Mouse (Mus musculus) kidney, postnatal 14 days (tissue): ENCODE results near the gene Psmb8.

Experiments
- DNase-seq: peaks from one replicate; pipeline ENCODE4 v3.0.0; 2022; ENCODE audit warnings: mixed read lengths

Psmb8 gene

DNA sequence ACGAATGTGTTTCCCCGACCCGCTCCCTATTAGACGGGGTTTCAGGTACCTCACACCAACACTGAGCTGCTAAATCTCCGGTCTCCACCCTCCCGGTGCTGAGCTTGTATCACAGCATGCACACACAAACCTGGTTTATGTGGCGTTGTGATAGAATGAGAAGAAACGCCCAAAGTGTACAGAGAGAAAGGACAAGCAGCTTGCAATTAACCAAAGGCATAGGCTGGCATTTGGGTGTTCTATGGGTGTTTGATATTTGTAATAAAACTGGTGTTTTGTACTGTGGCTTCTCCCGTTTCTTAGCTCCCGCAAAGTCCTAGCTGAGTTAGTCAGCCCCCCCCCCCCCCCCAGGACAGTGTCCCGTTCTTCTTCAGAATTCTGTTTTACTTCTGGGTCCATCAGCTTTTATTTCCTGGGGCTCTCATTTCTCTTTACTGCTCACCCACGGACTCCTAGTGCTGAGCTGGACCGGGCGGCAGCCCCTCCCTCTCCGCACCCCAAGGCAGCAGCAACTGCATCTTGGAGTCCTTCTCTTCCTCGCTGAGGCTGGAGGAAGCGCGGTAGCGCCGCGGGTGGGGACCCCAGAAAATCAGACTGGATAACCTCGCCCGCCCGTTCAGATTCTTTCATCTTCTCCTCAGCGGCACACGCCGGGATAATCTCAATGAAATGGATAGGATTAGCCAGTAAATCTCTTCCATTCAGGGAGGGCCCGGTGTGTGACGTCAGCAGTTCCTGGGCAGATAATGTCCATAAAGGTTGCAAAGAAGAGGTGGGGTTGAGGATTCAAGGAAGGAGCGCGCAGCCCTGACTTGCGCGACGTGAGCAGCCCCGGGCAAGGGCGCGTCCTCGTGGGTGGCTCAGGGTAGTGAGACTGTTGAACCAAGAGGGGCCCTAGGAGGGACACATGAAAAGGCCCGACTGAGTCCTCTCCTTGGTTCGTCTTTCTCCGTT, at the start of gene Psmb8:
Gene Psmb8, plus strand, starts transcription at position 781 of the 954 bp plus-strand sequence.
- DNase-seq, result peak; percentile 93

DNA sequence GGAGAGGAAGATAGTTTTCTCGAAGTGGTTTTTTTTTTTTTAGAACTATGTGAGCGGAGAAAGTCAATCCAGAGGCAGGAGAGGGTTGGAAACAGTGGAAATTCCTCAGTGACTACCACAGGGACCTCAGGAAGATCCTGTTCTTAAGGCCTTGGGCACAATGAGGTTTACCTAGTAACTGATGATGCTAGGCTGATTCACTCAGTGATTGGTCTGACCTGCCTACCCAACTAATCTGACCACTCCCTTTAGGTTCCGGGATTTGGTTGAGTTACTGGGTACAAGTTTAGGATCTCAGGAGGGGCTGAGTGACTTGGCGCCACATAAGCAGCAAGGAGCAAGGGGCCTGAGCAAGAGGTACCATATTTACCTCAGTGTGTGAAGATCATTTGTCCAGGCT, 44.6 kb upstream of the Psmb8 start, which contains the start of gene H2-DMb1:
Gene H2-DMb1, plus strand, starts transcription at position 150 of the 400 bp plus-strand sequence.
- peak; percentile 81 for DNase-seq

DNA sequence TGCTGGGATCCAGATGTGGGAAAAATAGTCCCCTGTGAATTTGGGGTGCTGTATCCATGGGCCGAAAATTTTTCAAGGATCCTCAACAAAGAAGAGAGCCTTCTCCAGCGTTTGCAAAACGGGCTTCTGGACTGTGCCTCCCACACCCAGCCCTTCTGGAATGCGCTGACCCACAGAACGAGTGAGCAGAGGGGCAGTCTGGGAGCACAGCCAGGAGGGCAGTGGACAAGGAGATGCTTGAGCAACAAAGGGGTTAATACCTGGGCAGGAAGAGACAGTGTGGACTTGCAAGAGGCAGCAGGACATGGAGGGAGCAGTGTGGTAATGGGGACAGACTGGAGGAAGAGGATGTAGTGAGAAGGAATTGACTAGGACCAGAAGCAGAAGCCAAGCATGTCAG, 42.0 kb upstream of the Psmb8 start:
- peak; percentile 41 for DNase-seq

DNA sequence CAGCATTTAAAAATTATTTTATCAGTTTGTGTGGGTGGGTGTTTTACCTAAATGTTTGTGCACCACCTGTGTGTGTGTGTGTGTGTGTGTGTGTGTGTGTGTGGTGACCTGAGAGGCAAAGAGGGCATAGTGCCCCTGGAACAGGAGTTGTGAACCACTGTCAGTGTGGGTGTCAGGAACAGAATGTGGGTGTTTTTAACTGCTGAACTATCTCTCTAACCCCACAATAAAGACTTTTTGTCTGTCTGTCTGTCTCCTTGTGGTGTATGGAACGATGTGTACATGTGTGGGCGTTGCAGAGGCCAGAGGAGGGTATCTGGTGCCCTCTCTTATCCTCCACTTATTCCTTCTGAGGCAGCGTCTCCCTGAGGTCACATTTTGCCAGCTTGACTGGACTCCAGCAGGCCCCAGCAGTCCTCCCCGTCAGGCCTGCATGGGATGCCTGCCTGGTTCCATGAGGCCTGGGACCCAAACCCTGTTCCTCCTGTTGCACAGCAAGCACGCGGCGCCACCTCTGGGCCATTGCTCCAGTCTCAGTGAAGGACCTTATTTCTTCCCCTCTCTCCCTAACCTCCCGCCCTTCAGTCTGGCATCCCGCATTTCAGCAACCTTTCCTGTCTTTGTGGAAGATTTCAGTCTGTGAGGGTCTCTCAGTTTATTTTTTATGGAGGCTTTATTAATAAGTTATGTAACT, 33.2 kb upstream of the Psmb8 start:
- DNase-seq, result no peak

DNA sequence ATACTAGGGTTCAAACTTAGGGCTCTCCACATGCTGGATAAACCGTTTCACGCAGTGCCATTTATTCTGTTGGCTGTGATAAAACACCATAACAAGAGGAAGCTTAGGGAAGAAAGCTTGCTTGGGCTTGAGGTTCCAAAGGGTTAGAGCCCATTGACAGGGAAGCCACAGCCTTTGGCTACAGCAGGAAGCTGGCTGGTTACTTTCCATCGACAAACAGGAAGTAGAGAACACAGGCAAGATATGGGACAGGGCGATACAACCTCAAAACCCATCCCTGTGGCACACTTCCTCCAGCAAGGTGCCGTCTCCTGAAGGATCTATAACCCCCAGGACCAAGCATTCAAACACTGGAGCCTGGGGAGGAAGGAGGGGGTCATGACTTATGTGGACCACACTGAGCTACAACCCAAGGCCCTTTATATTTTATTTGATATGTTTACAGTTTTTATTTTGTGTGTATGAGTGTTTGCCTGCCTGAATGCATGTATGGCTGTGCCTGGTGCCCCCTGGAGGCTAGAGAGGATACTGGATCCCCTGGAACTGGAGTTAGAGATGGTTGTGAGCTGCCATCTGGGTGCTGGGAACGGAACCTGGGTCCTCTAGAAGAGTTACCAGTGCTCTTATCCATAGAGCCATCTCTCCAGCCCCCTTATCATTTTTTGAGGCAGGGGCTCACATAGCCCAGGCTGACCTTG, 32.3 kb upstream of the Psmb8 start:
- DNase-seq, result no peak

DNA sequence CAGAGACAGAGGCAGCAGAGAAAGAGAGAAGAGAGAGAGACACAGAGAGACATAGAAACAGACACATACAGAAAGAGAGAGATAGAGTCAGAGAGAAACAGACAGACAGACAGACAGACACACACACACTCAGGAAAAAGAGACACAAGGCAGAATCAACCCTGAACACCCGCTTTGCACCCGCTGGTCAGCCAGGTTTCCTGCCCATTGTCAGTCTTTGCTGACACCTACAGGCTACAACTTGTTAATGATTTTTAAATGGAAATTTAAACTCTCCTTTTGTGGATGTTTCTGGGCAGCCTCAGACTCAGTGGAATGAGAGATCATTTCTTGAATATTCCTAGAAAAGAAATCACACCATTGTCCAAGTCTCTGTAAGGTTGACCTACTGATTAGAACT, 28.2 kb upstream of the Psmb8 start:
- DNase-seq, result peak; percentile 50

DNA sequence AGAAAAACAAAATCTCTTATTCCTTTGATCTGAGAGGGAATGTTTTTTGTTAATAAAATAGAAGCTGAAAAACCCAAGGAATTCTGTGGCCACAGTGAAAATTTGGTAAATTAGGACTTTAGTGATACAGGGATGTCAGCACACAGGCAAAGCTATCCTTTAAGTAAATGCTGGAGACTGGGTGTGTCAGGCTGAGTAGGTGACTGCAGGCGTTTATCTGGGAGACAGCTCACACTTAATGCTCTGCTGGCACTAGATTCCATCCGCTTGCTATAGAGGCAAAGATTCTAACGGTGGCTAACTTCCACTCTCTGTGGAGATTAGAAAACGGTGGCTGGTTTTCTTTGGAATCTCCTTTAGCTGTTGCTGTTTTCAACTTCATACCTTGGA, 27.0 kb upstream of the Psmb8 start:
- no peak for DNase-seq

DNA sequence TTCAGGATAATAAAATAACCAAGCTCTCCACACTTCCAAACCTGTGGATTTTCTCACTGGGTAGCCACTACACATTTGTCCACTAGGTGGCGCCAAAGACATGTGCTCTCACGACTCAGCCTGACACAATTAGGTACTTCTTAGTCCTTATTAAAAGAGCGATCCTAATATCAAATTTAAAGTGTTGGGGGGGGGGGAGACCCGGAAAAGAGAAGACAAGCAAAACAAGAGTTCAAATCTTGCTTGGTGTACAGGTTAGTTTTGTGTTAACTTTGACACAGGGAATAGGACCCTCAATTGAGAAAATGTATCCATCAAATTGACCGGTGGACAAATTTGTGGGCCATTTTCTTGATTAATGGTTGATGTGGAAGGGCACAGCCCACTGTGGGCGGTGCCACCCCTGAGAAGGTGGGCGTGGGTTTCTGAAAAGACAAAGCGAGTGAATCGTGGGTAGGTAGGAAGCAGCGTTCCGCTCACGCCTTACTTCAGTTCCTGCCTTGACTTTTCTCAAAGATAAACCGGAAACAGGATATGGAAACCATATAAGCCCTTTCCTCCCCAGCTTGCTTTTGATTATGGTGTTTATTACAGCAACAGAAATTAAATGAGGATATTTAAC, 26.5 kb upstream of the Psmb8 start:
- peak; percentile 88 for DNase-seq

DNA sequence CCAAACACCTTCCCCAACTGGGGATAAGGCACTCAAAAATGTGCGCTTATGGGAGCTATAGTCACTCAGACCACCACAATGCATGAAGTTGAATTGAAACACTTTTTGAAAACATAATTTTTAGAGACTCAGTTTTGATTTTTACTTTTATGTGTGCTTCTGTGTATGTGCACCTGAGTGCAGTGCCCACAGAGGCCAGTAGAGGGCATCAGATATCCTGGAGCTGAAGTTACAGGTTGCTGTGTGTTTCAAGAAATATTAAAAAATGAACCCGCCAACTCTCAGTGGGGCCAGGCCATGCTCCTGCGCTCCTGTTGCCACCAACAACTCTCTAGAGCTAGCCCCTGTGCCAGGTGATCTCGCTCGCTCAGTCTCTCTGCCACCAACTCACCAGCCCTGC, 25.0 kb upstream of the Psmb8 start:
- DNase-seq, result no peak

DNA sequence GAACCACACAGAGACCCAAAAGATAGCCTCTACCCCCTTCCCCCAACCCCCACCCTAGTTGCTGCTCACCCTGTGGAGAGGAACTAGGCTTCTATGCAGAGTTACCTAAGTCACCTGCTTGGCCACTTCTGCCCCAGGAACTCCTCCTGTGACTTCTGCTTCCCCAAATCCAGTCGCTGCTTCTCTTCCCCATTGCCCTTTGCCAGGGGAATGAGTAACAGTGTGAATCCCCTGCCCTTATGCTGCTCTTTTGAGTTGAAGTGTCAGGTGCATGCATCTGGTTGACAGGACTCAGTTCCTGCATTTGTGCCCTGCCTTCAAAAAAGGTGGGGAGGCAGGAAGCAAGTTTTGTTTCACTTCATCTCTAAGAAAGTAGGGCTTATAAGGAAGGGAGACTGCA, 23.4 kb upstream of the Psmb8 start:
- DNase-seq, result no peak

DNA sequence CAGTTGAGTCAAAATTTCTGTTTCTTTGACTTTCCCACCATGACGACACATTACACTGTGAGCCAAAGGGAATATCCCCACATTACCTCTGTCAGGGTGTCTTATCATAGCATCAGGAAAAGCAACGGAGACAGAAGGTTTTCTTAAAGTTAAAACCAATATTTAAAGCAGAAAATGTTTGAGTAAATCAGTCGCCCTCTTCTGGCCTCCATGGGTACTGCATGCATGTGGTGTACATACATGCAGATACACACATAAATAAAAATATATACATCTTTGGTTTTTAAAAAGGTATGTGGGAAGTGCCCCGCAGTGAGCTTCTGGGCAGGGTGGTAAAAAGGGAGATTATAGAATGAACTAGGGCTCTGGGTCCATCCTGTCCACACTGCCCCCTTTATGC, 20.3 kb upstream of the Psmb8 start:
- DNase-seq, result no peak

DNA sequence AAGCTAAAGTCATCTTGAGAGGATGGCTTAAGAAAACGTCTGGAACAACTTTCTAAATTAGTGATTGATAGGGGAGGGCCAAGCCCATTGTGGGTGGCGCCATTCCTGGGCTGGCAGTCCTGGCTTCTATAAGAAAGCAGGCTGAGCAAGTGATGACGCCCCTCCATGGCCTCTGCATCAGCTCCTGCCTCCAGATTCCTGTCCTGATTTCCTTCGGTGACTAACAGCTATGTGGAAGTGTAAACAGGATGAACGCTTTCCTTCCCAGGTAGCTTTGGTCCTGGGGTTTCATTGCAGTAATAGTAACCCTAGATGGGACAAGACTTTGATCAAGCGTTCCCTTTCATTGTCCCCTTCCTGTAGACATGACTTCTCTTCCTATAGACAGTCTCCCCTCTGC, 18.5 kb upstream of the Psmb8 start:
- no peak for DNase-seq

DNA sequence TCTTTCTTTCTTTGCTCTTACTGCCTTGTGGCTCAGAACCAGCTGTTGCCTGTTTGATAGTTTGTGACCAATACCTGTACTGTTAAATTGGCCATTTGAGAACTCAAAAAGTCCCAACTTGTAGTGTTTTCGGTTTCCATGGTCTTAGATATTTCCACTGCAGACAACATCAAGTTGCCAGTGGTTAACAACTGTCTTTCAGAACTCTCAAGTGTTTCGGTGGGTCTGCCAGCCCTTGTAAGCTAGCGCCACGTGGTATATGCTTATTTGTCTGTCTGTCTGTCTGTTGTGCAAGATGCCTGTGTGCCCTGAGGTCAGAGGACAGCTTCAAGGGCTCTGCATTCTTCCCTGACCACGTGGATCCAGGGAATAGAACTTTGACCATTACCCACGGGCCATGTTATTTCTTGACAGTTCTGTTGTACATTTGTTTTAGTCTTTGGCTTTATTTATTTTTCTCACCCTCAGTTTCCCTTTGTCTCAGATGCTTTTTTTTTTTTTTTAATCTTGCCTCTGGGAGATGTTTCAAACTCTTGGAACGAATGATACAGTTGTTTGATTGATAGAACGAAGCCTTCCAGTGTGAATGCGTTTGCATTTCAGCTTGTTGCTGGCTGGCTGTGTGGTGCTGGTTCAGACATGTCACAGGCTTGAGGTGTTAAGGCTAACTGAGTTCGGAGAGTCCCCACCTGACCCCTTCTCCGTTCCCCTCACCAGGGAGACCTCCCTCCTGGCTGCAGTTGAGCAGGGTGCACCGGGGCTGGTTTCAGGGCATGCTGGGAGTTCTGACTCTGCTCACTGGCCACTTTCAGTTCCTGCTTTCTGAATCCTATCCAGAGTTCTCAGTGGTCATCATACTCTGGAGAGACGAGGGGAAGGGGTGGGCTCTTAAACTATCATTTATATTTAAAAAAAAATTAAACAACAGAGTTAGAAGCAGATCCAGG, 17.3 kb upstream of the Psmb8 start:
- DNase-seq, result no peak

DNA sequence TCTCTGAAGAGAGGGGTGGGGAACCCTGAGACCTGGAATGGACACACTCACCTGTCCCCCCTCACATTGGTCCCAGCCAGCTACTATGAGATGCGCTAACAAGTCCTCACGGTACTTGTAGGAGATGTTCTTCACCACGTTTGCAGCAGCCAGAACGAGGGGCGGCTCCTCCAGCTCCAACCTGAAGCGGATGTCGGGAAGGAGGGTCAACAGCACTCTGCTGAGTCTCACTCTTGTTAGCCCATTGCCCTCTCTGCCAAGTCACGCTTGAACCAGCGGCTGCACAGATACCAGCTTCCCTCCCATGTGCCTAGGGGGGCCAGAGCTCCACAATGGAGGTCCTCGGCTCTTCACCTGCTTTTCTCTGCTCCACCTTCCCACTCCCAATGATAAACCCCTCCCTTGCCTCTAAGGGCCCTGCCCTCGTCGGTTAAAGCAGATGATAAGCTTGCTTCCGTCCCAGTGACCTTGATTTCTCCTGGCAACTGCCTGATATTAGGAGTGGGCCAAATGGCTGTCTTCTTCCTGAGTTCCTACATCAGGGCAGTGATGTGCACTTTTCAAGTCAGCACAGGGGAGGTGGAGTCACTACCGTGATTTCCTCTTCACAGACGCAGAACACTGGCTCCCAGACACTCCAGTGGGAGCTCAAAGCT, 13.8 kb upstream of the Psmb8 start:
- DNase-seq, result no peak

DNA sequence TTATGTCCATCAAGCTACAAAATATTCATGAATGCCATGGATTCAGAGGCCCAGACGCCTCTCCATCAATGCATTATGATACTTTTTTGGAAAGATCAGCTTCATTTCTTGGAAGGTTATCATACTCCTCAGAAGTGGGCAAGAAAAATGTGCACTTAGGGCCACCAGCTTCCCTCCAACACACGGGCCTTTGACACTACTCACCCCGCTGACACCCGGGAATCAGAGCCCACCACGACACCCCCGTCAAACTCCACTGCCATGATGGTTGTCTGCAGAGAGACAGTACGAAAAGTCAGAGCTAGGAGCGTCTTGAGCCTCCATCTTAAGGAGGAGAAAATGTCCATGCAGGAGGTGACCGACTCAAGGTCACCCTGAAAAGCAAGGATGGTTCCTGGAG, 12.0 kb upstream of the Psmb8 start:
- no peak for DNase-seq

DNA sequence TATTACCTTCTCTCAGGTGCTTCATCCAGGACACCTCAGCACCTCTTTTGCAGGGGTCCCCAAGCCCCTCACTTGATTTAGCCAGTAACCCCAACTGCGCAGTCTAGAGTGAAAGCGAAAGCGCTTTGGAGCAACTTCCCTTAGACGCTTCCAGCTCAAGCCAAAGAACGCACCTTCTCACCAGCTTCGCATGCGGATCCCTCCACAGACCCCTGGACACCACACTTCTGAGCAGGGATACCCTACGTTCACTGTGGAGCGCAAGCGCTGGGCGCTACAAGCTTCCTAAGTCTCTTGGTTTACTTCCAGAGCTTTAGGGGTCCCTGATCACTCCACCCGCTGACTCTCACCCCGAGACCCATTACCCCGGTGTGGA, 10.6 kb upstream of the Psmb8 start:
- no peak for DNase-seq

DNA sequence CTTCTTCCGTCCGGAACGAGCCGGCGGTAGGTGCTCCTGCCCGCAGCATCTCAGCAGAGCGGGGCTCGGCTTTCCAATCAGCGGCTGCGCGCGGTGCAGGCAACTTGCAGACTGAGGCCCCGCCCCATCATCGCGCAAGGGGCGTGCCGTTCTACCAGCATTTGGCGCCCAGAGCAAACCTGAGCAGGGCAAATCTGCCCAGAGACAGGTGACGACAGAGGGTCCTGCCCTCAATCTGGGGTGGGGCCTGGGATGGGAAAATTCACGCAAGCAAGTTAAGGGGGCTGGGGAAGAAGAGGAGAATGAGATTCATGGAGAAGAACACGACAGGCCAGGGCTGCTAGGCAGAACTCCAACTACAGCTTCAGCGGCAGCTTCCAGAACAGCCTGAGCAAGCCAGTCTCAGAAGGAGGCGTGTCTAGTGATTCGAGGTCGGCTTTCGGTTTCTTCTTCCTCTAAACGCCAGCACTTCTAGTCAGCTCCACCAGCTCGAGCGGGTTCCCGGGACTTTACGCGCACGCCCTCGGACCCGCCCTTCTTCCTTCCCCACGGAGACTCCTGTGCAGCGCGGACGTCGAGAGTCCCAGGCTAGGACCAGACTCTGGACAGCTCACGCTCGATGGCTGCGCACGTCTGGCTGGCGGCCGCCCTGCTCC, 10.1 kb upstream of the Psmb8 start, which contains the start of the genes Tap1 and Psmb9:
Gene Tap1, plus strand, starts transcription at position 293 of the 656 bp plus-strand sequence.
Gene Psmb9, minus strand, starts transcription at position 504 of the 656 bp plus-strand sequence.
- DNase-seq, result peak; percentile 99

DNA sequence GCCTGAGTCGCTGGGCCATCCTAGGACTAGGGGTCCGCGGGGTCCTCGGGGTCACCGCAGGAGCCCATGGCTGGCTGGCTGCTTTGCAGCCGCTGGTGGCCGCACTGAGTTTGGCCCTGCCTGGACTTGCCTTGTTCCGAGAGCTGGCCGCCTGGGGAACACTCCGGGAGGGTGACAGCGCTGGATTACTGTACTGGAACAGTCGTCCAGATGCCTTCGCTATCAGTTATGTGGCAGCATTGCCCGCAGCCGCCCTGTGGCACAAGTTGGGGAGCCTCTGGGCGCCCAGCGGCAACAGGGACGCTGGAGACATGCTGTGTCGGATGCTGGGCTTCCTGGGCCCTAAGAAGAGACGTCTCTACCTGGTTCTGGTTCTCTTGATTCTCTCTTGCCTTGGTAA, 9.5 kb upstream of the Psmb8 start:
- no peak for DNase-seq

DNA sequence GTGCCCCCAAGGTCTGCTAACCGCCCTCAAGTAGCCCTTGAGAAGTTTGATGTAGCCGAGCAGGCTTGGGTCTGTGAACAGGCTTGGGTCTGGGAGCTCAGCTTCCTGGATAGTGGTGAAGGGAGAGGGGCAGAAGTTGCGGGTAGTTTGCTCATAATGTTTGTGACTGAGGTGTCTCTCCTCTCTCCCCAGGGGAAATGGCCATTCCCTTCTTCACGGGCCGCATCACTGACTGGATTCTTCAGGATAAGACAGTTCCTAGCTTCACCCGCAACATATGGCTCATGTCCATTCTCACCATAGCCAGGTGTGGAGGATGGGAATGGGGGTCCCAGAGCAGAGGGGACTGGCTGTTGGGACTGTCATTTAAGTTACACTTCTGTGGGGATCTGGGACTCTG, 8.5 kb upstream of the Psmb8 start:
- no peak for DNase-seq

DNA sequence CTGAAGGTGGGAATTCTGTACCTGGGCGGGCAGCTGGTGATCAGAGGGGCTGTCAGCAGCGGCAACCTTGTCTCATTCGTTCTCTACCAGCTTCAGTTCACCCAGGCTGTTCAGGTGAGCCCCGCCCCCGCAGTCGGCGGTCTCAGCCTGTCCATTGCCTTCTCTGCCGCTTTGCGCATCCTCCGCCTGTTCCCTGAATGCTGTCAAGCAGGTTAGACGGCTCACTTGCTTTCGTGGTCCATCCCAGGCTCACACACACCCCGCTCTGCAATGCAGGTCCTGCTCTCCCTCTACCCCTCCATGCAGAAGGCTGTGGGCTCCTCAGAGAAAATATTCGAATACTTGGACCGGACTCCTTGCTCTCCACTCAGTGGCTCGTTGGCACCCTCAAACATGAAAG, 4.7 kb upstream of the Psmb8 start:
- DNase-seq, result no peak

DNA sequence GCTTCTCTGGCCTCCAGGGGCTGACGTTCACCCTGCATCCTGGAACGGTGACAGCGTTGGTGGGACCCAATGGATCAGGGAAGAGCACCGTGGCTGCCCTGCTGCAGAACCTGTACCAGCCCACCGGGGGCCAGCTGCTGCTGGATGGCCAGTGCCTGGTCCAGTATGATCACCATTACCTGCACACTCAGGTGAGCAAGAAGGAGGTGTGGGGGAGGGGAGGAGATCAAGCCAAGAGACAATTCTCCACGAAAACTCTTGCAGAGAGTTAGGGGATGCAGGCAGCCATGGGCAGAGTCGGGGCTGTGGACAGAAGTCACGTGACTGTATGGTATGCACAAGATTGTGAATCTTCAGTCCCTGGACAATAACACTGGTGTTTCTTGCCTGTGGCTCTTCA, 4.1 kb upstream of the Psmb8 start:
- no peak for DNase-seq
